Mouse (Mus musculus) urinary bladder, adult 2 months (tissue): Measurements from ENCODE around the gene Cops8. TPM values are rescaled to one million over a fixed set of nuclear protein-coding genes. Genes with fewer than 3 reads are reported as not detected.

Experiments
- DNase-seq: peaks from one replicate; pipeline ENCODE4 v3.0.0; 2022; ENCODE audit warnings: low spot score
- polyA plus RNA-seq: library from polyadenylated mRNA; depleted of rRNA; stranded (reverse); fragments of >200 nt; gene quantifications from 2 replicates; pipeline ENCODE4 v1.2.3, GENCODE M21; 2012; rRNA removed

The Cops8 gene
- 86.3 and 88.6 TPM in 2 replicates for polyA plus RNA-seq

DNA sequence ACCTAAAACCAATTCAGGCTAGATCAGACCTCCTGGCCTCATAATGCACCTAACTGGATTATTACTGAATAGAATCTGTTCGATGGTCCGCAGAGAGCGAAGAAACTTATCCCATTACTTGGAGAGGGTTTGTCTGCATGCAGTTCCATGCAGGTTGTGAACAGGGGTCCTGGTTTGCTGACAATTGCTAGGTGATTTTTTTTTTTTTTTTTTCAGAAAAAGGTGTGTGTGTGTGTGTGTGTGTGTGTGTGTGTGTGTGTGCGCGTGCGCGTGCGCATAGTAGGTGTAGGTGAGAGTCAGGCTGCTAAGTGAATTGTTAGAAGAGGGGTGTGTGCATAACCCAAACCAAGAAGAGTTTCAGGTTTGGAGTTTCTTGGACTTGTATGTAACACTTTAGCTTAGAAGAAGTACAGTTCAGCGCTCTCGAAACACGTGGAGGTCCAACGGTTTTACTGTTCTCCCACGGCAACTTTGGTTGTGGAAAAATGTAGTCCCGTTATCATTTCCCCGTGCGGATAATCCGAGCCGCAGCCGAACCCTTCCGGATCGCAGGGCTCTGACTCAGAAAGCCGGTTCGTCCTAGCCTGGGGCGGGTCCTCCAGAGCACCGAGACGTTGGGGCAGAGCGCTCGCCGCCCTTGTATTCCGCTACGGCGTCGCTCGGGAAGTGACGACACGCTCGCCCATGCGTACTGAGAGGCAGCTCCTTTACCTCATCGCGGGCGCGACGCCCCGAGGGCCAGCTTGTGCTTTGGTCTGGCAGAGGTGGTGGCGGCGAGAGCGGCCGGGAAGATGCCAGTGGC is at the start of gene Cops8:
Gene Cops8 (plus strand): TSS at position 223 of the 802 bp plus-strand sequence.
- peak; percentile 94 for DNase-seq

DNA sequence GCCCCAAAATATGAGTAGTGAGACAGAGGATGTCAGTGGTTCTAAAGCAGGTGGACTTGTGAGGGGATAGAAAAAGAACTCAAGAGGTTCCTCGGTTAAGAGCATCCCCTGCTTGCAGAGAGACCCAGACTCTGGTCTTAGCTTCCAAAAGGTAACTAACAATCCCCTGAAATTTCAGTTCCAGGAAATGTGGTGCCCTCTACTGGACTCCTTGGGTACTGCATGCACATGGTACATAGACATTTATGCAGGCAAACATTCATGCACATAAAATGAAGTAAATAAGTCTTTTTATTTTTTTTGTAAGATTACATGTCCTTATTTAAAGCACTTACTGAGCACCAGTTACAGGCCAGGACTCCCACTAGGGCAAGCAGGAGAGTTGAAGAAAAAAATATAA is 45.6 kb upstream of the Cops8 start:
- DNase-seq = no peak

DNA sequence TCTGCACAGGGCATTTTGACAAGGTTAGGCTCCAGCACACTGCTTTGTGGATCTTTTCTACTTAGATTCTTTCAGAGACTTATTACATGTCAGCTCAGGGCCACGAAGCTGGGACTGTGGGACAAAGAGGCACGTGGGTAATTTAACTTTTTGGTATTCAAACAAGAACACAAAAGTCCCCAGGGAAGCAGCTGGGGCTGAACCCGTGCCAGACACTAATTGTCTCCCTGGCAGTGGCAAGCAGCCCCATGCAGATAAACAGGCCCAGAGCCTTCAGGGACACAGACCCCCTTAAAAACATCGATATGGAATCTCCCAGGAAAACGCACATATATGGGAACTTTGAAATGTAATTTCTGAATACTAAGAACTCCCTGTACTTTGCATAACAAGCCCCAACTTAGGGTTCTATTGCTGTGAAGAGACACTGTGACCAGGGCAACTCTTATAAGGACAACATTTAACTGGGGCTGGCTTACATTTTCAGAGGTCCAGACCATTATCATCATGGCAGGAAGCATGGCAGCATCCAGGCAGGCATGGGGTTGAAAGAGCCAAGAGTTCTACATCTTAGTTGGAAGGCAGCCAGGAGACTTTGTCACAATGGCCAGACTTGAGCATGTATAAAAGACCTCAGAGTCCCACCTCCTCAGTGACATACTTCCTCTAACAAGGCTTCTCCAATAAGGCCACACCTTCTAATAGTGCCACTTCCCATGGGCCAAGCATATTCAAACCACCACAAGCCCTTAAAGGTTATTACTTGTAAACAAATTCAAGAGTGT is 41.6 kb upstream of the Cops8 start:
- DNase-seq = no peak

DNA sequence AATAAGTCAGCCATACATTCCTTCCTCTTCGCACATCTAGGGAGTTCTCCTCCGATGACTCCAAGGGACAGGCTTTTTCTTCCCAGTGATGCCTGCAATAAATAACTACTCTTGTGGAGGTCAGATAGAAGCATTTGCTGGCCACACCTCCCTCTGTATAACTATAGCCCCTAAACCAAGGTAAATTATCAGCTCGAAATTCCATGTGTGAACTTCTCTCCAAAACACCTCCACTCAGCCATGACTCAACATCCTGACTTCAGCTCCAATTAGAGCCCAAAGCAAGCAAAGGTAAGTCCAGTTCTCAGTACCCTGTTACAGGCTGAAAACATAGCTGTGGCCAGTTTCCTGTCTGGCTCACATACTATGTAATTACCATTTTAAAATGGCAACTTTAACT is 38.8 kb upstream of the Cops8 start:
- no peak for DNase-seq

DNA sequence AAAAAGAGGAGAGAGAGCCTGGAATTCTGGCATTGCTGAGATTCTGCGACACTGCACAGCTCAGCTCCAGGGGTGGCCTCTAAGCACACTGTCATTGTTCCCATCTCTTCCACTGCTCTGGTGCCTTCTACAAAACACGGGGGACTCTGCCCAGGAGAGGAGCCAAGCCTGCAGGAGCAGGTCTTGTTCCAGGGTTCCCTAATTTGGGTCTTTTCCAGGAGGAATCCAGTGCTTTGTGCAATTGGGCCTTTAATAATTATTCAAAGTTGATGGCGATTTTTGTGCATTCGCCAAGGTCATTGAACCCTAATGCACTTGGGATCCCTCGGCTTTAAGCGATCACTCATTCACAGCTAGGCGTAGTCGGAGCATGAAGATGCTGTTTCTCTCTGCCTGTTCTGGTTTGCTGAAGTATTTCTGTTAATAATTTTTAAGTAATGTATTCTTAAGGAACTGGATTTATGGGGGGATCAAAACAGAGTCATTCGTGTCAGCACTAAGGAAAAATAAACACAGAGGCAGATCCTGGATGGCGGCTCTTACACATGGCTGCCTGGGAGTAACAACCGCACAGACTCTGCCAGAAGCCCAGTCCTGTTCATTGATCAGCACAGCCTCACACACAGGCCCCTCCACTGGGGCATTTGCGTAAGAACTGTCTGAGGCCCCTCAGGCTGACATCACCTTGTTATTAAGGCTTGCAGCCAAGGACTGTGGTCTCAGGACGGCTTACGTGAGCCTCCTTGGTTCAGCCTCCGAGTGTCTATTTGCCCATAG is 35.9 kb upstream of the Cops8 start:
- DNase-seq = no peak

DNA sequence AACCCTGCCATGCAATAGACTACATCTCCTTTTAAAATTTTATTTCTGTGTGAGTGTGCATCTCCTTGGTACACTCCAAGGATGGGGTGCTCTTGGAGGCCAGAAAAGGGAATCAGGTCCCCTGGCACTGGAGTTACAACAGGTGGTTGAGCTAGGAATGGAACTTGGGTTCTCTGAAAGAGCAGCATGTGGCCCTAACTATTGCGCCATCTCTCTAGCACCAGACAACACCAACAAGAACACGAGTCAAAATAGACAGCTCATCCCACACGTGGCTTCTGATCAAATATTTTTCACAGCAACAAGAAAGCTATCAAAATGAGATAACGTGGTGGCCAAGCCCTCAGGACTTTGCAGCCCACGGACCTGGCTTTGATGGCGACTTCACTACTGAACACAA is 28.9 kb upstream of the Cops8 start:
- no peak for DNase-seq

DNA sequence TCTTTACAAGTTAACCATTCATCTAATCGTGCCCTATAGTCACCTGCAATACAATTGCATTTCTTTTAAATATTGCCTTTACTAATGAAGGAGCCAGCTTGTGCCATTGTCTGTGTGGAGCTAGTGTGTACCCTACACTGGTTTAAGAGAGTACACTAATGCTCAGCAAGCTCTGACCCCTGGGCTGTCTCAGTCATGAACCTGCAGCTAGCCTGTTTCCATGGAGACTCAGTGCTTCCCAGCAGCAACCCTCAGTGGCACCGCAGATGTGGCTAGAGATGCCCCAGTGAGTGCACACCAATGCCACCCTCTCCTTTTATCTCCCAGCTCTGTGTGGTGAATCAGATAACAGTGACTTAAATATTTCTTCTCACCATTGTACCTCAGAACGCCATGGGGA is 27.9 kb upstream of the Cops8 start:
- no peak for DNase-seq

DNA sequence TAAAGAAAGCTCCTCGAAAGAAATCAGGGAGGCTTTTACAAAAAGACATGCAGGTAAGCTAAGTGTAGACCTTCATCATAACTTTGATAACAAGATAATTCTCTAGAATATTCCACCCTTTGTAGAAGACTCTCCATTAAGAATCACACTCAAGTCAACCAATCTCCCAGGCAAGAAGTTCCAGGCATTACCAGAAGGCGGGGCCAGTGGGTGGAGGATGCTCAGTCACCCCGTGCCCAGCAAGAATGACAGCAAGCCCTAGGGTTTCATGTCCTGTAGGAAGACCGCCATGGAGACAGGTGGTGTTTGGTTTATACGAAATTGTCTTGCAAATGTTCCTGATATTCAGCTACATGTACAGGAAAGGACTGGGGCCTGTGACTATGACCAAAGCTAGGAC is 25.4 kb upstream of the Cops8 start:
- no peak for DNase-seq

DNA sequence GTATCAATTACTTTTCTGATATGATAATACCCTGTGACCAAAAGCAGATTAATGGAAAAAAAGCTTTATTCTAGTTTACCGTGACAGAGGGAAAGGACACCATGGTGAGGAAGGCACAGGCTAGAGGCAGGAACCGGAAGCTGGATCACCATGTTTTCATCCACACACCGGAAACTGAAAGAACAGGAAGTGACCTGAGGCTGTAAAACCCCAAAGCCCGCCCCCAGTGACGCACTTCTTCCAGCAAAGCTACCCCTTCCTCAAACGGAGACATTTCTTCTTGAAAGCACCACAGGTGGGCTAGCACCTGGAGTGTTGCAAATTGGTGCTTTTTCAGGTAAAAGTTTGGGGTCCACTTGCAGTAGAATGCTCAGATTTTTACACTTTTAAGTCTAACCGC is 20.1 kb upstream of the Cops8 start:
- DNase-seq = no peak

DNA sequence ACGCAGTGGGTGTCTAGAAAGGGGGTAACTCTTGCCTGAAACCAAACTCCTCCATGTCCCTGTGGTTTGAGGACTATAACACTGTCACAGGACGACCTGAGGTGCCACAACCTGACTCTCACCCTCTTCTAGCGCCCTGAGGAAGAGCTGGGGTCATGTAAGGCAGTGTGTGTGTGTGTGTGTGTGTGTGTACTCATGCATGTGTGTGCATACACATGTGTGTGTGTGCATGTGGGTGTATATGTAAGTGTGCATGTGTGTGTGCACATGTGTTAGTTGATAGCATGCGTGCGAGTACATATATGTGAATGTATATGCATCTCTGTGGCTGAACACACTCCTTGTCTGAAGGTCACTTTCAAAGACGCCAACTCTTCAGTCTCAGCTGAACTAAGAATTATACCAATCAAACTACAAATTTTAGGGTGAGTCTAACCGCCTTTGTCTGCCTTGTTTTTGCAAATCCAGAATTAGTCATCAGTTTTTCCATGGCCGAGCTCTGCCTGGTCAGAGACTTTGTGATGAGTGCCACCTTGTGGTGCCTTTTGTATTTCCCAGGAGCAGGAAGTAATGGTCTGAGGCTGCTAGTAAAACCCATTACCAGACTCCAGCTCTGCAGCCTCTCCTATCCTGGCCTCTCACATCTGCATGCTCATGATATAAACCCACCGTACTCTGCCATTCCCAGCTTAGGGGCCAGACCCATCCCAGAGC is 14.6 kb upstream of the Cops8 start:
- peak; percentile 50 for DNase-seq

DNA sequence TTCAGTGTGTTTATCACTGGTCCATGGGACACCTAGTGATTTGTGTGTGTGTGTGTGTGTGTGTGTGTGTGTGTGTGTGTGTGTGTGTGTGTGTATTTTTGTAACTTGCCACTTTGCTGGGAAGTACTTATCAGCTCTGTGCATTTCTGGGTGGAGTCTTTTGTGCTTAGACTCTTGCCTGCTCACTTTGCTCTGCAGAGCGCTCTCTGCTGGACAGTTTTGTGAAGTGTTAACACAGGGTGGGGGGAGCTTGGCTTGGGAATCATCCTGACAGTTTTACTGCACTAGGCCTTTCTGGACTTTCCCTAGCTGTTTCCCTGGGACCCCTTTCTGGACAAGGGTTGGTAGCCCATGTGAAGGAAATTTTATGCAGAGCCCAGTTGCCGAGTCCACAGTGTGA is 12.0 kb upstream of the Cops8 start:
- no peak for DNase-seq

DNA sequence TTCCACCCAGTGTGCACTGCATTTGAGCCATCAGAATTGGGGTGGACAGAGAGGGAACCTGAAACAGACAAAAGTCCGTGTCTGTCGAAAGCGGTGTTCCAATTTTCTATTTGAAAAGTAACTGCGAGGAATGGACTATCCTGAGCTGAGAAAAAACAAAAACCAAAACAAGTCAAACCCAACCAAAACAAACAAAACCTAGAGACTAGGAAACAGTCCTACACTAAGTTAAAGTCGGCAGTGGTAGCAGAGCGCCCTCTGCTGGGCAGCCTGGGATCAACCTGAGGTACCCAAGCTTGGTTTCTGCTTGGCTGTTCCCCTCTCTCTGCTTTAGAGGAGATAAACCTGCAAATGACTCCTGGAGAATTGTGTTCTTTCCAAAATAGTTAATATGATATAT is 10.0 kb upstream of the Cops8 start:
- DNase-seq = peak; percentile 58

DNA sequence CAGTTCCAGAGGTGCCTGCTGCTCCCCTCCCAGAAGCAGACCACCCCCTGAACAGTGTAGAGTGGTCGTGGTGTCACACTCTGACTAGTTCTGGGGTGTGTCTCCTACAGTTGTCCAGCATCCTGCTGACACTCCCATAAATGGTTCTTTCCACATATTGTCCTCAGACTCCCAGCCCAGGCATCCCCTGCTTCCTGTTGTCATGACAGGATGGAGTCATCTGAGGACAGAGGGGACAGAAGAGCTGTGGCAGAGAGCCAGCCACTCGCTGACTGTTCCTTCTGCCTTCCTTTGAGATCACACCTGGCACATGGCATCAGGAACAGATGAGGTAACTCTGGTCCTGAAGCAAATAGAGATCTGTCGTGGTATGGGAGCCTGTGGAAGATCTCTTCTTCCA is 3.6 kb upstream of the Cops8 start:
- no peak for DNase-seq

DNA sequence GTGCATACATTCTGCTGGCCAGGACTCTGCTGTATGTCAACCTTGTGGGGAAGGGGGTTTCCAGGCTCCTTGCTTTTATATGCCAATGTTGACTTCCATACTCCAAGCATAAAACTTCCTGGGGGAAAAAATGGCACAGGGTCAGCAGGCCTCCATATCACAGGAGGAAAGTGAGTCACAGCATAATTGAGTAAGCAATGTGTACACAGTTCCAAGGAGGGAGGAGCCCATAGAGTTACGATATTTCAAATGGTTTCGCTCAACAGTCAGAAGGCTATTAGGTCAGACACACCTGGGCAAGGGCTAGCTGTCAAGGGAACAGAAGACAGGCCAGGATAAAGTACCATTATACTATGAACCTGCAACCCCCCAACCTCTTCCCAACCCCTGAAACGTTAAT is 1.7 kb upstream of the Cops8 start:
- DNase-seq = no peak

DNA sequence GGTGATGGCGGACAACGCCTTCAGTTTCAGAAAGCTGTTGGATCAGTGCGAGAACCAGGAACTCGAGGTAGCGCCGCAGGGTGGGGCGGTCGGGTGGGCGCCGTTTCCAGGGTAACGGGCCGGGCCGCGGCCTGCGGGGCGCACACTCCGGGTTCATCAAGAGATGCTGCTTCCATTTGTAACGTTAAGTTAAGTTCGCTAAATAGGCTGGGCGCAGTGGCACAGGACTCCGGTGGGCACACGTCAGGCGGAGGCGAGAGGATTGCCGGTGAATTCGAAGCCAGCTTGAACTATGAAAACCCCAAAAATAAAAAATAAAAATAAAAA is 743 bp downstream of the Cops8 start:
- no peak for DNase-seq

DNA sequence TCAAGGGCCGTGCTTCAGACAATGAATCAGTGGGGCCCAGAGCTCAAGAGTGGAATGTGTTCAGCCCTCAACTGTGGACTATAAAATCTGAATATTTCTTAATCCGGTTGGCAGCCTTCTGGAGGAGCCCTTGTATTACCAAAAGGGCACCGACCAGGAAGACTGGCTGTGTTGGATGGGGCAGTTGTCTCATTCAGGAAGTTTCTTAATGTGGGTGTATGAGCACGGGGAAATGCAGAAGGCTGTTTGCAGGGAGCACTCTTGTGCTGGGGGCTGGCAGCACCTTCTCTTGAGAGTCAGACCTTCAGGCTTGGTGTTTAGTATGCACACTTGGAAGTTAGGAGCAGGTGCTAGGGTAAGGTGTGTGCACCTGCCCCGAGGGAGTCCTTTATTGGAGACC is 6.6 kb downstream of the Cops8 start:
- DNase-seq = no peak

DNA sequence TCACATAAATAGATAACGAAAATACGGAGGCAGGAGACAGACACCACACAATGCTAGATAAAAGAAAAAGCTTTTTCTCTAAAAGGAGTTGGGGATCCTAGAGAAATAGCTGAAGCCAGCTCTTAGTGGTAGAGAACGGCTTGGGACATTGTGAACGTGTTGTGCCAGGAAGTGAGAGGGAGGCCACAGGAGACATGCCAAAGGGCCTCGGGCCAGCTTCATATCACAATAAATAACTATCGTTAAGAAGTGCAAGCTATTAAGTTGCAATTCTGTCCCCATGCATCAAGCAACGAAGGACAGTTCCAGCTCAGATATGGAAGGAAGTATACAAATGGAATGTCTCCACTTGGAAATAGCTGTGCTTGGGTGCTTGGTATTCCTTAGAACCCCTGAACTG is 14.5 kb downstream of the Cops8 start:
- DNase-seq = no peak

DNA sequence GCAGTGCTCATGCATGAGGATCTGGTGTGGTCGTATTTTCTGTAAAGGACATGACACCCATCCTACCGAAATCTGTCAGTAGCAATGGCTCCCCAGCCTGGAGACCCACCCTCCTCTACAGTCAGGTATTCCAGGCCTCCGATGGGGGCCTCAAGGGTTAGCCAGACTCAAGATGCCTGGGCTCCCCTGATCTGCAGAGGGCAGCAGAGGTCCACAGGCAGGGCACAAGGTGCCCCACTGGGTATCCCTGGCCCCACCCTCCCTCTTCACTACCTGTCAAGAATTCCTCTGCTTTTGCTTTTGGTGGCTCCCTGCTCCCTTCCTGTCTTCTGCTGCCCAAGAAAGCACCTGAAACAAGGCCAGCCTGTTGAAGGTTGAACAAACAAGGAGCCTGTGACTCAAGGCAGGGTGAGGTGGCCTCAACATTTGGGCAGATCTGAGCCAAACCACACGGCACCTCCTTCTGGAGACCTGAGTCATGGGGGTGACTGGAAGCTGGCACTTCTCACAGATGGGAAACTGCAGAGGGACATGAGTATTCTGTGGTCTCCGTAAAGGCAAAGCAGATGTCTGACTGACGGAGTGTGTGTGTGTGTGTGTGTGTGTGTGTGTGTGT is 30.7 kb downstream of the Cops8 start:
- no peak for DNase-seq

DNA sequence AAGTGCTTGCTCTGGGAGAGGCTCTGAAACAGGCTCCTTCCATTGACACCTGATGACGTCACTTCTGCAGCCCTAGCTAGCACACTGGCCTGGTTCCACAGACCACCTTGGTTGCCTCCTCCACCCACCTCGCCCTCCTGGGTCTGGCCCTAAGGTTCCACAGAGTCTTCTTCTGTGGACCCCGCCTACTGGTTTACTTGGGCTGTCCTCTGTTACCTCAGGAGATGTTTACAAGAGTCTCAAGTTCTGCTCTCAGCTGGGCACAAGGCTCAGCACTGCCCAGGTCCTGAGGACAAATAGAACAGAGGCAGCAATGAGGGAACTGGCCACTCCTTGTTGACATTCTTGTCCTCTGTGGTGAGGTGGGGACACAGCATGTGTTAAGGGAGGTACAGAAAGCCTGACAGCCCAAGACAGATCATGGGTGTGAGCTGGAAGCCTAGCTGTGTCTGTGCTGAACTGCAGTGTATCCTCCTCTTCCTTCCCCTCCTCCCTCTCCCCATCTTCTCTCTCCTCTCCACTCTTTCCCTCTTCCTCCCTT is 31.5 kb downstream of the Cops8 start:
- no peak for DNase-seq

DNA sequence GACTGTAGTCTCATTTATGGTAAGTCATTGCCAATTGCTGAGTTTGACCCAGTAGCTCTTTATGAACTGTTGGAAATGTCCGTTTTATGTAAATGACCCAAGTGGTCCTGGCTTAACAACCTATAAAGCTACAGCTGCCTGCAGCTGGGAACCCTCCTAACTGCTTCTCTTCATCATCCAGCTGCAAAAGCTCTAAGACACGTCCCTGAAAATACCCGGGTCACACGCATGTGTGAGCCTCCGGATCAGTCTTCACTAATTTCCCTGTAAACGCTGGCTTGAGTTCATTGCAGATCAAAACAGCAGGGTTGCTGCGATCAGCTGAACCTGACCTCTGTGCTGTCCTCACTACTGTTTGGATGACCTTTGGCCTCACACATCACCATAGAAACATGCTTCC is 35.6 kb downstream of the Cops8 start:
- DNase-seq = no peak

DNA sequence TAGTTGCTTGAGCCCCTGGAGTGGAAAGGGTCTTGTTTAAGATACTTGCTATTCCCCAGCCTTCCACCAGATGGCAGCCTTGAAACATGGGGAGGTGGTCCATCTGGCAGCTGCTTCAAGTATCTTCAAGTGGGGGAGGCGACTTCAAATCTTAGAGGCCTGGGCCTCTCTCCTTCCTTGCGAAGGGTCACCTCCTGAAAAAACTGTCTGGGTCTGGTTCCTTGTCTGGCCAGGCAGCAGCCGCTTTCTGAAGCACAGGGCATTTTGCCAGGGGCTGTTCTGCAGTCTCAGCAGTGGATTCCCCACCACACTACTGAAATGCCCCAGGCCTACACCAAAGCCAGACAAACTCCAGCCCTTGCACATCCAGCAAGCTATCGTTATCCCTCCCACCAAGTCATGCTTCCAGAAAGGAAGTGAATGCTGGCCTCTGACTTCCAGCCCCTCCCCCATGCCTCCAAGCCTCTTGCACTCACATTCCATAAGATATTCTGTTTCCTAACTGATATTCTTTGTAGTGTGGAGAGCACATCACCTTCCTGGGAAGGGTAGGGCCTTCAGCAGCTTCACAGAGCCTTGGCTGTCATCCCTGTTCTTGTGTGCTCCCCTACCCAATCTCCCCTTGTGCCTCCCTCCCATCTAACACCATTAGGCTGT is 48.1 kb downstream of the Cops8 start:
- DNase-seq = peak; percentile 45
